Mouse (Mus musculus) testis, adult 2 months (tissue): ENCODE measurements around the gene Rnf114.

ENCODE experiments used
- CTCF ChIP-seq: fragments of 200-500 bp; IDR thresholded peaks from 2 replicates; pipeline ENCODE4 v1.5.1; 2012; ENCODE audit warnings: low read depth, mild to moderate bottlenecking, inconsistent platforms, low read length, moderate library complexity; ENCODE audit not compliant: control insufficient read depth, insufficient read depth, insufficient replicate concordance
- POLR2A ChIP-seq: fragments of 200-500 bp; IDR thresholded peaks from 2 replicates; pipeline ENCODE4 v1.6.1; 2012; ENCODE audit warnings: low read depth, mild to moderate bottlenecking, inconsistent platforms, low read length, moderate library complexity; ENCODE audit not compliant: control insufficient read depth

GRCm38 (mm10) chr2:167456361-167457020 lies 36.0 kb upstream of the Rnf114 start:
- no peak for TF ChIP-seq CTCF
- no peak for TF ChIP-seq POLR2A
